Mouse (Mus musculus) limb, embryonic 12.5 days (tissue): ENCODE measurements around the gene Ube2h. TPM values are rescaled to one million over a fixed set of nuclear protein-coding genes. Genes with fewer than 3 reads are reported as not detected.

ENCODE experiments used
- ATAC-seq: fragments of 200-750 bp; cut with Nextera tagmentation; 2 replicates; pipeline ENCODE4 v1.8.0; 2017; ENCODE audit warnings: low read depth, moderate TSS enrichment; ENCODE audit not compliant: insufficient number of reproducible peaks, insufficient read depth, low FRiP score, low TSS enrichment
- H3K27ac ChIP-seq: fragments of 300-500 bp; sonication (generic); 2 replicates; pipeline ENCODE4 v1.5.1; 2016; ENCODE audit warnings: mild to moderate bottlenecking, moderate library complexity
- H3K27me3 ChIP-seq: fragments of 300-500 bp; sonication (generic); 2 replicates; pipeline ENCODE4 v1.6.1; 2016; ENCODE audit warnings: mild to moderate bottlenecking, moderate library complexity
- H3K36me3 ChIP-seq: fragments of 300-500 bp; sonication (generic); 2 replicates; pipeline ENCODE4 v1.6.1; 2016; ENCODE audit warnings: mild to moderate bottlenecking, moderate library complexity
- H3K4me1 ChIP-seq: fragments of 300-500 bp; sonication (generic); replicated peaks from 2 replicates; pipeline ENCODE4 v1.6.1; 2016
- H3K4me2 ChIP-seq: fragments of 300-500 bp; sonication (generic); 2 replicates; pipeline ENCODE4 v1.6.1; 2016; ENCODE audit warnings: mild to moderate bottlenecking, moderate library complexity
- H3K4me3 ChIP-seq: fragments of 300-500 bp; sonication (generic); replicated peaks from 2 replicates; pipeline ENCODE4 v1.5.1; 2016; ENCODE audit warnings: mild to moderate bottlenecking
- H3K9ac ChIP-seq: fragments of 300-500 bp; sonication (generic); replicated peaks from 2 replicates; pipeline ENCODE4 v1.6.1; 2016; ENCODE audit warnings: mild to moderate bottlenecking, moderate library complexity
- H3K9me3 ChIP-seq: fragments of 300-500 bp; sonication (generic); 2 replicates; pipeline ENCODE4 v1.6.1; 2016; ENCODE audit warnings: mild to moderate bottlenecking, moderate library complexity
- WGBS: fragments of 180-500 bp; shearing (Covaris S2); methylation state at CpG from one replicate; pipeline ENCODE4 v1.1.7; 2016; 5-methylcytosine and 5-hydroxymethylcytosine counted together
- polyA plus RNA-seq: library from polyadenylated mRNA; unstranded; fragments of >200 nt; fragmentation: Nextera tagmentation; extraction: Ambion mirVana; gene quantifications from 2 replicates; pipeline ENCODE4 v1.2.1, GENCODE M21; 2016

Ube2h gene
- 49.9 and 54.2 TPM in 2 replicates for polyA plus RNA-seq

- Histone ChIP-seq H3K36me3 (no peaks in the 10 kb centered on the region), H3K9ac (peak within 1 kb of the TSS; percentile 89), H3K4me3 (peak within 1 kb of the TSS; percentile 85), H3K9me3 (no peaks in the 10 kb centered on the region), H3K4me1 (peaks cover 30% of the 10 kb centered on the region), H3K27ac (peak within 1 kb of the TSS; percentile 93), H3K4me2 (peak within 1 kb of the TSS; percentile 83), H3K27me3 (no peaks in the 10 kb centered on the region)
- peak; percentile 94 for ATAC-seq
- under 1% methylated on average over 32 of the region's 33 CpGs for WGBS
Observed at GRCm38 (mm10) chr6:30304399-30304917, at the start of gene Ube2h. Ube2h (minus strand) TSS chr6:30304539.

- Histone ChIP-seq H3K36me3 (no peaks in the 10 kb centered on the region), H3K4me3 (no peak overlapping the region), H3K4me2 (no peak overlapping the region), H3K27ac (no peak overlapping the region), H3K9ac (no peak overlapping the region), H3K27me3 (no peaks in the 10 kb centered on the region), H3K4me1 (no peaks in the 10 kb centered on the region), H3K9me3 (no peaks in the 10 kb centered on the region)
- ATAC-seq, result no peak
- 69% methylated on average over 8 of the region's 8 CpGs for WGBS
Observed at GRCm38 (mm10) chr6:30353661-30354060, 49.3 kb upstream of the Ube2h start.

- no peaks in the 10 kb centered on the region for H3K27me3 ChIP-seq
- H3K4me1 ChIP-seq, result no peaks in the 10 kb centered on the region
- no peaks in the 10 kb centered on the region for H3K36me3 ChIP-seq
- no peaks in the 10 kb centered on the region for H3K9me3 ChIP-seq
- WGBS, result 57% methylated on average over 8 of the region's 8 CpGs
- no peak overlapping the region for H3K9ac ChIP-seq
- no peak overlapping the region for H3K4me2 ChIP-seq
- no peak overlapping the region for H3K27ac ChIP-seq
- ATAC-seq, result no peak
- H3K4me3 ChIP-seq, result no peak overlapping the region
Observed at GRCm38 (mm10) chr6:30352762-30353161, 48.4 kb upstream of the Ube2h start.

- Histone ChIP-seq H3K36me3 (no peaks in the 10 kb centered on the region), H3K27ac (no peak overlapping the region), H3K9me3 (no peaks in the 10 kb centered on the region), H3K4me3 (no peak overlapping the region), H3K27me3 (no peaks in the 10 kb centered on the region), H3K4me2 (no peak overlapping the region), H3K9ac (no peak overlapping the region), H3K4me1 (no peaks in the 10 kb centered on the region)
- WGBS, result 80% methylated on average over 9 of the region's 9 CpGs
- ATAC-seq, result no peak
Observed at GRCm38 (mm10) chr6:30351290-30351689, 47.0 kb upstream of the Ube2h start.

- Histone ChIP-seq H3K4me3 (no peak overlapping the region), H3K4me2 (no peak overlapping the region), H3K36me3 (no peaks in the 10 kb centered on the region), H3K9ac (no peak overlapping the region), H3K27ac (no peak overlapping the region), H3K4me1 (no peaks in the 10 kb centered on the region), H3K9me3 (no peaks in the 10 kb centered on the region), H3K27me3 (no peaks in the 10 kb centered on the region)
- 84% methylated on average over 4 of the region's 4 CpGs for WGBS
- no peak for ATAC-seq
Observed at GRCm38 (mm10) chr6:30347288-30347801, 43.0 kb upstream of the Ube2h start.

- no peak overlapping the region for H3K27ac ChIP-seq
- no peak overlapping the region for H3K4me3 ChIP-seq
- WGBS, result 73% methylated on average over 6 of the region's 6 CpGs
- H3K36me3 ChIP-seq, result no peaks in the 10 kb centered on the region
- ATAC-seq, result no peak
- no peaks in the 10 kb centered on the region for H3K9me3 ChIP-seq
- no peaks in the 10 kb centered on the region for H3K4me1 ChIP-seq
- H3K27me3 ChIP-seq, result no peaks in the 10 kb centered on the region
- no peak overlapping the region for H3K4me2 ChIP-seq
- no peak overlapping the region for H3K9ac ChIP-seq
Observed at GRCm38 (mm10) chr6:30346737-30347136, 42.4 kb upstream of the Ube2h start.

GRCm38 (mm10) chr6:30344032-30344431, 39.7 kb upstream of the Ube2h start:
- no peak overlapping the region for H3K9ac ChIP-seq
- no peaks in the 10 kb centered on the region for H3K4me1 ChIP-seq
- H3K4me3 ChIP-seq, result no peak overlapping the region
- H3K27me3 ChIP-seq, result no peaks in the 10 kb centered on the region
- no peak for ATAC-seq
- no peak overlapping the region for H3K4me2 ChIP-seq
- no peak overlapping the region for H3K27ac ChIP-seq
- H3K36me3 ChIP-seq, result no peaks in the 10 kb centered on the region
- H3K9me3 ChIP-seq, result no peaks in the 10 kb centered on the region
- 72% methylated on average over 6 of the region's 6 CpGs for WGBS

GRCm38 (mm10) chr6:30340231-30340873, 36.0 kb upstream of the Ube2h start:
- no peak overlapping the region for H3K27ac ChIP-seq
- H3K36me3 ChIP-seq, result no peaks in the 10 kb centered on the region
- no peak overlapping the region for H3K9ac ChIP-seq
- no peak overlapping the region for H3K4me3 ChIP-seq
- H3K4me2 ChIP-seq, result no peak overlapping the region
- no peaks in the 10 kb centered on the region for H3K9me3 ChIP-seq
- ATAC-seq, result no peak
- H3K27me3 ChIP-seq, result no peaks in the 10 kb centered on the region
- WGBS, result 84% methylated on average over 4 of the region's 4 CpGs
- H3K4me1 ChIP-seq, result no peaks in the 10 kb centered on the region

- Histone ChIP-seq H3K27me3 (no peaks in the 10 kb centered on the region), H3K9ac (no peak overlapping the region), H3K36me3 (no peaks in the 10 kb centered on the region), H3K9me3 (no peaks in the 10 kb centered on the region), H3K4me1 (no peaks in the 10 kb centered on the region), H3K4me3 (no peak overlapping the region), H3K4me2 (no peak overlapping the region), H3K27ac (no peak overlapping the region)
- WGBS, result 32% methylated on average over 5 of the region's 5 CpGs
- ATAC-seq, result no peak
Observed at GRCm38 (mm10) chr6:30336912-30337311, 32.6 kb upstream of the Ube2h start.

- Histone ChIP-seq H3K4me3 (no peak overlapping the region), H3K9ac (no peak overlapping the region), H3K4me2 (no peak overlapping the region), H3K36me3 (no peaks in the 10 kb centered on the region), H3K27ac (no peak overlapping the region), H3K27me3 (no peaks in the 10 kb centered on the region), H3K4me1 (no peaks in the 10 kb centered on the region), H3K9me3 (no peaks in the 10 kb centered on the region)
- ATAC-seq, result no peak
- 66% methylated on average over 4 of the region's 4 CpGs for WGBS
Observed at GRCm38 (mm10) chr6:30332262-30332661, 27.9 kb upstream of the Ube2h start.

GRCm38 (mm10) chr6:30330706-30331105, 26.4 kb upstream of the Ube2h start:
- no peaks in the 10 kb centered on the region for H3K27me3 ChIP-seq
- H3K4me2 ChIP-seq, result no peak overlapping the region
- WGBS, result 71% methylated on average over 5 of the region's 5 CpGs
- no peak overlapping the region for H3K9ac ChIP-seq
- H3K36me3 ChIP-seq, result no peaks in the 10 kb centered on the region
- no peaks in the 10 kb centered on the region for H3K9me3 ChIP-seq
- no peak overlapping the region for H3K4me3 ChIP-seq
- no peaks in the 10 kb centered on the region for H3K4me1 ChIP-seq
- no peak overlapping the region for H3K27ac ChIP-seq
- no peak for ATAC-seq
